Mouse (Mus musculus): ENCODE results near the gene St7.

GRCm38 (mm10) chr6:17834493-17834892 is 141.8 kb downstream of the St7 start:
- TF ChIP-seq CTCF (IDR thresholded peaks at IDR 0.05; ENCODE audit: extremely low read depth, insufficient read depth, low read length) (peak; percentile 74), POLR2A (IDR thresholded peaks at IDR 0.05; ENCODE audit: extremely low read depth, insufficient read depth, low read length) (no peak)
